Mouse (Mus musculus): ENCODE data around the gene H60b. TPM values are rescaled to one million over a fixed set of nuclear protein-coding genes. Genes with fewer than 3 reads are reported as not detected.
"Not testable (repeated sequence)": the region's sequence is repeated elsewhere in the genome, so short reads cannot be mapped to it uniquely, and the experiment has no call there.

Gene H60b
- 0.78 and 1.1 TPM in 2 replicates for polyA plus RNA-seq (2014; fragmentation: Nextera tagmentation; extraction: Ambion mirVana)

DNA sequence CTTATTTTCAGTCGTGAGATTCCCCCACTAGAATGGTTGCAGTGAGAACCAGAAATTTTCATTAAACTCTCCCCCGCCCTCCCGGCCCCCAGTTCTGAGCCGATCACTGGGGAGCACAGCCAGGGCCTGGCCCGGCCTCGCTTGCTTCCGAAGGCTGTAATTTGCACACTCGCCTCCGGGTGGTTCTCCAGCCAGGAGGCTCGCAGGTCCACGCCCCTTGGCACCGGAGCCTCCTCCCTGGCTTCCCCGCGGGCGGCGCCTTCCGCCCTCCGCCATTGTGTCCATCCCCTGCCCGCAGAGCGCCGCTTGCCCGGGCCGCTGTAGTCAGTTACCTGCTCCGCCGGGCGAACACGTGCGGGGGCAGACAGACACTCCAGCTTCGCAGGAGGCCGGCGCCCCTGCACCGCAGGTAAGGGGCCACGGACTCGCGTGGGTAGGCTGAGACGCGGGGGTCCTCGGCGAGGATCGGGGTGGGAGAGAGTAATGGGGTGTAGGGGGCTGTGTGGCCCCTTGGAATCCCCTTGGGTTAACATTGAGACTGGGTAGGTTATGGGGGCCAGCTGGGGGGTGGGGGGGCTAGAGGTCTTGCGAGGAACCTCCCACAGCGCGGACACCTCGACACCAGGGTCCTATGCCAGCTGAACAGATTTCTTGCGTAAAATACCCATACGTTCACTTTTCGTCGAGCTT lies at the start of gene H60b, which contains the start of gene Raet1e:
Gene H60b, plus strand, starts transcription at position 277 of the 690 bp plus-strand sequence.
Gene Raet1e, plus strand, starts transcription at position 260 of the 690 bp plus-strand sequence.
- under 1% methylated on average over 46 of the region's 48 CpGs for WGBS
- not testable (repeated sequence) for H3K4me1 ChIP-seq (ENCODE audit: control insufficient read depth, insufficient read depth, low read length); H3K9ac ChIP-seq (replicated peaks; ENCODE audit: low read depth, low read length); H3K36me3 ChIP-seq (ENCODE audit: control insufficient read depth, insufficient read depth, low read length); H3K27ac ChIP-seq (ENCODE audit: low read length); H3K9me3 ChIP-seq (ENCODE audit: control insufficient read depth, low read depth, low read length)
- peak; percentile 91 for ATAC-seq (ENCODE audit: insufficient number of reproducible peaks, insufficient read depth, low FRiP score, low read depth)
- Histone ChIP-seq H3K27me3 (ENCODE audit: control insufficient read depth, insufficient read depth, low read length) (peaks cover 25% of the 10 kb centered on the region), H3K4me3 (ENCODE audit: low read depth, low read length) (peak within 1 kb of the TSS; percentile 34), H3K4me2 (replicated peaks; ENCODE audit: low read depth, low read length) (peak within 1 kb of the TSS; percentile 43)

DNA sequence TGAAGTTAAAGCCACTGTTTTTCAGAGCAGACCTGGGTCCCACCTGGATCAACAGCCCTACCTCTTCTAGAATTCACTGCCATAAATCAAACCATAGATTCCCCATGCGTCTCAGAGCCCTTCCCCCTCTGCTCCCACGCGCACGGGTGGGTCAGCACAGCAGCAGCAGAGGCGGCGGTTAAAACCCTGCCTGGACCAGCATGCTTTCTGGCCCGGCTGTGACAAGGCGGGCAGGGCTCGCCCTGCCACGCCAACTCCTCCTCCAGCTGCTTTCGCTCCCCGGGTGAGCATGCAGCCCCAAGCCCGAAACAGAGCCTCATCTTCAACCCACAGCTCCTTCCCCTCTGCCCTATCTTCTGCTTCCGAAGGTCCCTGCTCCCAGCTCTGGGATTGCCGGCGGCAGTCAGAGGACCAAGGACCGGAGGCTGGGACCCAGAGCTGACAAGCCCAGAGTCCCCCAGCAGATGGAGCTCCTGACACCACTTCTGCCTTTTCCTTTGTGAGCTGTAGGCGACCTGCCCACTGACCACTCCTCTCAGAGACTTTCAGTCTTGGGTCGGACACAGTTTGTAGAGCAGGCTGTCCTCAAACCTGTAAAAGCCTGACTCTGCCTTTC lies 17.6 kb upstream of the H60b start:
- Histone ChIP-seq H3K27ac (ENCODE audit: low read length) (no peak overlapping the region), H3K9ac (replicated peaks; ENCODE audit: low read depth, low read length) (0 out of 2 replicates have a peak overlapping the region, but pooled peaks have one; percentile 11), H3K4me2 (replicated peaks; ENCODE audit: low read depth, low read length) (peak overlapping the region; percentile 52), H3K4me1 (ENCODE audit: control insufficient read depth, insufficient read depth, low read length) (no peaks in the 10 kb centered on the region), H3K36me3 (ENCODE audit: control insufficient read depth, insufficient read depth, low read length) (no peaks in the 10 kb centered on the region), H3K4me3 (ENCODE audit: low read depth, low read length) (peak overlapping the region; percentile 26), H3K9me3 (ENCODE audit: control insufficient read depth, low read depth, low read length) (no peaks in the 10 kb centered on the region), H3K27me3 (ENCODE audit: control insufficient read depth, insufficient read depth, low read length) (no peaks in the 10 kb centered on the region)
- ATAC-seq (ENCODE audit: insufficient number of reproducible peaks, insufficient read depth, low FRiP score, low read depth), result no peak; the same call in 1 of the 2 replicates
- WGBS, result under 1% methylated on average over 19 of the region's 19 CpGs

DNA sequence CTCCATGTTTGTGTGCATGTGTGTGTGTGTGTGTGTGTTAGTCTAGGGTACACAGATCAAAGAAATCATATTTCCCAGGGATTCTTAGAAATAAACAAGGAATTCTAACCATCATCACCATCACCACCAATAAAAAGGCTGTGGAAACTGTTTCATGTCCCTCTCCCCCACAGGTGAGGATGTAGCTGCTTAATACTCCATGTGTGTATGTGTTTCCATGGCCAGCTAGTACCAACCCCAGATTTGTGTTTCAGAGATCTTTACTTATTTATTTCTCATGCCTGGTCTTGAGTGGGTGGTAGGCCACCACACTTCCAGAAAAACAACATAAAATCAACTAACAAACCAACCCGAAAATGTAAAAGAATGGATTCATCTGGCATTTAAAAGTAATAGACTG lies 16.2 kb upstream of the H60b start:
- WGBS, result 85% methylated on average over 1 of the region's 1 CpGs
- ATAC-seq (ENCODE audit: insufficient number of reproducible peaks, insufficient read depth, low FRiP score, low read depth); H3K27ac ChIP-seq (ENCODE audit: low read length); H3K4me2 ChIP-seq (replicated peaks; ENCODE audit: low read depth, low read length); H3K36me3 ChIP-seq (ENCODE audit: control insufficient read depth, insufficient read depth, low read length); H3K27me3 ChIP-seq (ENCODE audit: control insufficient read depth, insufficient read depth, low read length); H3K9me3 ChIP-seq (ENCODE audit: control insufficient read depth, low read depth, low read length); H3K4me1 ChIP-seq (ENCODE audit: control insufficient read depth, insufficient read depth, low read length); H3K4me3 ChIP-seq (ENCODE audit: low read depth, low read length); H3K9ac ChIP-seq (replicated peaks; ENCODE audit: low read depth, low read length): not testable (repeated sequence)

DNA sequence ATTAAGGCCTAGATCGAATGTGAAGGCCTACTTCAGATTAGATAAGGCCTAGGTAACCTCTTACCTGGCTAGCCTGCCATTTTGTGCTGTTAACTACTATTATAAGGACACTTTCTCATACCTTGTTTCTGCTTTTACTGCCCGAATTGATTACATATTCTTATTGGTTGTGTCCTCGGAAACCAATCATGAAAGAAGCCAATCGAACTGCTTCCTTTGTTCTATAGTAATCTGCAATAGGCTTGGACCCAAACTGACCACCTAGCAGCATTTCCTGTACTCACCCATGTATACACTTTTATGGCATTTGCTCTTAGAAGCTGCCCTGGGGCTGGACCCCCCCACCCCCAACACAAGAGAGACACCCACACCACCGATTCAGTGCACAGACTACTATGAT lies 15.5 kb upstream of the H60b start:
- WGBS, result 81% methylated on average over 5 of the region's 5 CpGs
- no peak for ATAC-seq (ENCODE audit: insufficient number of reproducible peaks, insufficient read depth, low FRiP score, low read depth)
- H3K4me1 ChIP-seq (ENCODE audit: control insufficient read depth, insufficient read depth, low read length), result no peaks in the 10 kb centered on the region
- no peak overlapping the region for H3K4me2 ChIP-seq (replicated peaks; ENCODE audit: low read depth, low read length)
- H3K9ac ChIP-seq (replicated peaks; ENCODE audit: low read depth, low read length), result no peak overlapping the region
- H3K4me3 ChIP-seq (ENCODE audit: low read depth, low read length), result no peak overlapping the region
- no peaks in the 10 kb centered on the region for H3K9me3 ChIP-seq (ENCODE audit: control insufficient read depth, low read depth, low read length)
- no peak overlapping the region for H3K27ac ChIP-seq (ENCODE audit: low read length)
- no peaks in the 10 kb centered on the region for H3K36me3 ChIP-seq (ENCODE audit: control insufficient read depth, insufficient read depth, low read length)
- no peaks in the 10 kb centered on the region for H3K27me3 ChIP-seq (ENCODE audit: control insufficient read depth, insufficient read depth, low read length)

DNA sequence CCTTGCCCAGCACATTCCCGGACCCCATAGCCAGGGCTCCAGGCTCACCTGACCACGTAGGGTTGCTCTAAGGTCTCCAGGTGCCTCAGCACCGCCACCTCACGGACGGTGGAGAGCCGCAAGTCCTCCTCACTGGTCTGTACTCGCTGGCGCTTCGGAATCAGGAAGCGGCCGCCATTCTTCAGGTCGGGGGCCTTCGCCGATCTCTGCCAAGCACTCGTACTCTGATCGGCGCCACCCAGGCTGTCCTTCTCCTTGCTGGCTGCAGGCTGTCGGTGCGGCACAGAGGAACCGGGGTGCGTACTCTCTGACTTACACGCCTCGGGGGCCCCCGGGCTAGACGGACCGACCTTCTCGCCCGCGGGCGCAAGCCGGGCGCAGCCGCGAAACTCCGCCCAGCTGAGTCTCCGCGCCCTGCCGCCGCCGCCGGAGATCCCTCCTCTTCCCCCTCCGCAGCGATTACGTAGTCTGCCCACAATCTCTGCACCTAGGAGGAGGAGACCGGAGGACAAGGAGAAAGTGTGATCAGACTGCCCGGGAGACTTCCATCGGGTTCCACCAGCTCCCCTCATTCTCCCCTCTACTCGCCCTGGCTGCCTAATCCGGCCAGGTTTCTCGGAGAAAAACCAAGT lies 9.8 kb upstream of the H60b start:
- Histone ChIP-seq H3K36me3 (ENCODE audit: control insufficient read depth, insufficient read depth, low read length) (no peaks in the 10 kb centered on the region), H3K27me3 (ENCODE audit: control insufficient read depth, insufficient read depth, low read length) (0 out of 2 replicates have a peak, but pooled peaks cover 6% of the 10 kb centered on the region), H3K9ac (replicated peaks; ENCODE audit: low read depth, low read length) (peak overlapping the region; percentile 51), H3K4me3 (ENCODE audit: low read depth, low read length) (peak overlapping the region; percentile 61), H3K27ac (ENCODE audit: low read length) (peak overlapping the region; percentile 78; the same call in 1 of the 2 replicates), H3K4me2 (replicated peaks; ENCODE audit: low read depth, low read length) (peak overlapping the region; percentile 97), H3K4me1 (ENCODE audit: control insufficient read depth, insufficient read depth, low read length) (peaks cover 8% of the 10 kb centered on the region; the same call in 1 of the 2 replicates), H3K9me3 (ENCODE audit: control insufficient read depth, low read depth, low read length) (no peaks in the 10 kb centered on the region)
- peak; percentile 89 for ATAC-seq (ENCODE audit: insufficient number of reproducible peaks, insufficient read depth, low FRiP score, low read depth)
- under 1% methylated on average over 49 of the region's 50 CpGs for WGBS

DNA sequence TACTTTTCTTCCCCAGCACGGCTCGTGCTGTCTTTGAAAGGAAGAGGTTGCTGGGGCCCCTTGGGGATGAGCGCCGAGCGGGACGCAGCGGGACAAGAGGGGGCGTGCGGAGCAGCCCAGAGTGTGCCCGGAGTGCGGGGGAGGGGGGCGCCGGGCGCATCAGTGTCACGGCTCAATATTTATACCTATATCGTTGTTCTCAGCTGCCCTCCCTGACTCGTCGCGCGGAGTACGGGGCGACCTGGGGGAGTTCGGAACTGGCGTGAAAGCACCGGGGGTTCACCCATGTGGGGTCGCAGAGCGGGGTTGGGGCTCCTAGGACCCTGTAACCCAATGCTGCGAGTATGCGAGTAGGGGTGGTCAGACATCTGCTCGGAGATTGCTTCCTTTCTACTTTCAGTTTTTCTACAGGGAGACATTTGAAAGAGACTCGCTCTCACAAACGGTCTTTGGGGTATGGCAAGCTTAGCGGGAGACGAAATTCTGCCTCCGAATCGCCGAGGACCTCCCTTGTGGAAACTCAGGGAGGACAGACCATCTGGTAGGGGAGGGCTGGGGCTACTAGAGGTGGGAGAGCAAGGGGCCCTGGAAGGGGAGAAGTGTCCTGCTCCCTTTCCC lies 9.2 kb upstream of the H60b start, which contains the start of gene E030030I06Rik:
Gene E030030I06Rik, minus strand, starts transcription at position 198 of the 618 bp plus-strand sequence.
- H3K27ac ChIP-seq (ENCODE audit: low read length), result peak within 1 kb of the TSS; percentile 78; the same call in 1 of the 2 replicates
- peak; percentile 42; the same call in 1 of the 2 replicates for ATAC-seq (ENCODE audit: insufficient number of reproducible peaks, insufficient read depth, low FRiP score, low read depth)
- H3K4me3 ChIP-seq (ENCODE audit: low read depth, low read length), result peak within 1 kb of the TSS; percentile 61
- peaks cover 8% of the 10 kb centered on the region; the same call in 1 of the 2 replicates for H3K4me1 ChIP-seq (ENCODE audit: control insufficient read depth, insufficient read depth, low read length)
- no peaks in the 10 kb centered on the region for H3K9me3 ChIP-seq (ENCODE audit: control insufficient read depth, low read depth, low read length)
- peak within 1 kb of the TSS; percentile 51 for H3K9ac ChIP-seq (replicated peaks; ENCODE audit: low read depth, low read length)
- no peaks in the 10 kb centered on the region for H3K36me3 ChIP-seq (ENCODE audit: control insufficient read depth, insufficient read depth, low read length)
- H3K27me3 ChIP-seq (ENCODE audit: control insufficient read depth, insufficient read depth, low read length), result 0 out of 2 replicates have a peak, but pooled peaks cover 6% of the 10 kb centered on the region
- under 1% methylated on average over 37 of the region's 37 CpGs for WGBS
- H3K4me2 ChIP-seq (replicated peaks; ENCODE audit: low read depth, low read length), result peak within 1 kb of the TSS; percentile 97

DNA sequence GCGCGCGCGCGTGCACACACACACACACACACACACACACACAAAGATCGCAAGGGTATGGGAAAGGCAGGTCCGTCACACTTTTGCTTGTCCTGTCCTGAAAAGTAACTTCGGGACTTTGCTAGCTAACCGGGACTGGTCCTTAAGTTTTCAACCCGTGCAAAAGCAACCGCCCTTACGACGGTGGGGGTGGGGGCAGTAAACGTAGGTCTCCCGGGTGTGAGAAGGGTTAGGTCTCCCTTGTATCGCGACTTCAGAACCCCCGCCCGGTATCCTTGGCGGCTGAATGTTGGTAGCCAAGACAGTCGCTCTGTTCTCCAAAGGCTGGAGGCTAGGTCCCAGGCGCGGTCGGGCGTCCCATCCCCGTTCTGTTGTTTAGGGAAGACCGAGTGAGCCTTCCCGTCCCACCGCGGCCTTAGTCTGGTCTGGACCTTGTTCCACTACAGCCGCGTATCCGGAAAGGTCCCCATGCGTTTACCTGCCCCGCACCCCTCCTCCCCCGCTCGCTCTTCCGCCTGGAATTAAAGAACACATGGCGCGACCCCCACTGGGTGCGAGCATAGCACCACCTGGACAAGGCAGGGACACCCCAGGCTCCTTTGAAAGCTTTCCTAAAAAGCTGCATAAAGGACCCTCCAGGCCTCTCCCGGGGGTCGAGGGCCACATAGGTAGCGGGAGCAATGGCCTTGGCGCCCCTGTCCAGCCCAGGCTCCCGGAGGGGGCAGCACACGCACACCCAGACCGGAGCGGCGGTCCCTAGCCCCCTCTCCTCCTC lies 8.5 kb upstream of the H60b start:
- Histone ChIP-seq H3K27ac (ENCODE audit: low read length) (no peak overlapping the region), H3K27me3 (ENCODE audit: control insufficient read depth, insufficient read depth, low read length) (0 out of 2 replicates have a peak, but pooled peaks cover 6% of the 10 kb centered on the region), H3K9ac (replicated peaks; ENCODE audit: low read depth, low read length) (no peak overlapping the region), H3K36me3 (ENCODE audit: control insufficient read depth, insufficient read depth, low read length) (no peaks in the 10 kb centered on the region), H3K4me2 (replicated peaks; ENCODE audit: low read depth, low read length) (peak overlapping the region; percentile 97), H3K9me3 (ENCODE audit: control insufficient read depth, low read depth, low read length) (no peaks in the 10 kb centered on the region), H3K4me1 (ENCODE audit: control insufficient read depth, insufficient read depth, low read length) (peaks cover 8% of the 10 kb centered on the region; the same call in 1 of the 2 replicates), H3K4me3 (ENCODE audit: low read depth, low read length) (peak overlapping the region; percentile 61)
- ATAC-seq (ENCODE audit: insufficient number of reproducible peaks, insufficient read depth, low FRiP score, low read depth), result no peak
- under 1% methylated on average over 50 of the region's 50 CpGs for WGBS
